Mouse (Mus musculus) forebrain, embryonic 15.5 days (tissue): ENCODE measurements around the gene Olfr930. TPM values are rescaled to one million over a fixed set of nuclear protein-coding genes. Genes with fewer than 3 reads are reported as not detected.

ENCODE experiments used
- ATAC-seq: fragments of 200-750 bp; cut with Nextera tagmentation; replicated peaks from 2 replicates; pipeline ENCODE4 v1.8.0; 2017; ENCODE audit warnings: mild to moderate bottlenecking, moderate TSS enrichment, moderate library complexity
- H3K27ac ChIP-seq: fragments of 300-500 bp; sonication (generic); replicated peaks from 2 replicates; pipeline ENCODE4 v1.5.1; 2015; ENCODE audit warnings: mild to moderate bottlenecking, inconsistent platforms
- H3K27me3 ChIP-seq: fragments of 300-500 bp; sonication (generic); 2 replicates; pipeline ENCODE4 v1.6.1; 2015; ENCODE audit warnings: inconsistent platforms
- H3K36me3 ChIP-seq: fragments of 300-500 bp; sonication (generic); 2 replicates; pipeline ENCODE4 v1.6.1; 2015; ENCODE audit warnings: mild to moderate bottlenecking, inconsistent platforms
- H3K4me1 ChIP-seq: fragments of 300-500 bp; sonication (generic); 2 replicates; pipeline ENCODE4 v1.6.1; 2015; ENCODE audit warnings: inconsistent platforms
- H3K4me2 ChIP-seq: fragments of 300-500 bp; sonication (generic); replicated peaks from 2 replicates; pipeline ENCODE4 v1.6.1; 2015; ENCODE audit warnings: mild to moderate bottlenecking, inconsistent platforms
- H3K4me3 ChIP-seq: fragments of 300-500 bp; sonication (generic); 2 replicates; pipeline ENCODE4 v1.5.1; 2015; ENCODE audit warnings: mild to moderate bottlenecking, inconsistent platforms
- H3K9ac ChIP-seq: fragments of 300-500 bp; sonication (generic); replicated peaks from 2 replicates; pipeline ENCODE4 v1.6.1; 2015; ENCODE audit warnings: mild to moderate bottlenecking, inconsistent platforms
- H3K9me3 ChIP-seq: fragments of 300-500 bp; sonication (generic); 2 replicates; pipeline ENCODE4 v1.6.1; 2016; ENCODE audit warnings: inconsistent platforms
- WGBS: fragments of 180-500 bp; shearing (Covaris S2); methylation state at CpG from one replicate; pipeline ENCODE4 v1.1.7; 2015; ENCODE audit warnings: mixed read lengths; 5-methylcytosine and 5-hydroxymethylcytosine counted together
- polyA plus RNA-seq: library from polyadenylated mRNA; unstranded; fragments of >200 nt; fragmentation: Nextera tagmentation; extraction: Ambion mirVana; gene quantifications from 2 replicates; pipeline ENCODE4 v1.2.1, GENCODE M21; 2015

Olfr930 gene
- not detected in 2 replicates for polyA plus RNA-seq

- Histone ChIP-seq H3K27me3 (no peaks in the 10 kb centered on the region), H3K4me1 (no peaks in the 10 kb centered on the region), H3K9ac (no peak within 1 kb of the TSS), H3K9me3 (no peaks in the 10 kb centered on the region), H3K36me3 (no peaks in the 10 kb centered on the region), H3K4me3 (no peak within 1 kb of the TSS), H3K4me2 (no peak within 1 kb of the TSS), H3K27ac (no peak within 1 kb of the TSS)
- no peak for ATAC-seq
These were observed at the start of gene Olfr930 for GRCm38 (mm10) chr9:38929509-38929908. Gene Olfr930 (plus strand): TSS chr9:38929809.

DNA sequence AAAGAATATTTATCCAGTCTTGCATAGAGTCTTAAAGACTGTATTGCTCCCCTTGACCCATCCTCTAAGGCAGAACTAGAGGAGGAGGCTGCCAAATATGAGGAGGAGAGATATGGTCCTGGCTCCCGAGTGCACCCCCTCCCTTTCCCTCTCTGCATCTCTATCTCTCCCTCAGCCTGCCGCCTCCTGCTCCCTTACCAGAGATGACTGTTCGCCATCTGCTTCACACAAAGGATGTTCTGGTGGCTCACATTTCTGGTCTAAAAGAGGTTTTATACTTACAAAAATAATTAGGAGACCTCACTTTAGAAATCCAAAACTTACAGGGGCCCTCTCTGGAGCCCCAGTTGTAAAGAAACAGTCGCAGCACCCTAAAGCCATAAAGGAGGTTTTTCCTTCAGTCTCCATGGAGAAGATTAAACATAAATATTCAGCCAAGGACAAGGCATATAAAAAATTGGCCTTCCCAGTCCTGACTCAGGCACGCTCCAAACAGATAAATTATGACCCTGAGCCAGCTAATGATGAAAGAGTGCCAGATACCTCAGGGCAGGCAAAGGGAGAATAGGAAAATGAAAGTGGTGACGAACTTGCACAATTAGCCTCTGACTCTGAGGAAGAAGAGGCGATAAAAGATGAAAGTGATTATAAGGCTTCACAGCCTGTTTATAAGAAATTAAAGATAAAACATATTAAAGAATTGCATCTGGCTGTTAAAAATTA, 24.0 kb downstream of the Olfr930 start:
- Histone ChIP-seq H3K9ac (no peak overlapping the region), H3K36me3 (no peaks in the 10 kb centered on the region), H3K27ac (no peak overlapping the region), H3K4me2 (no peak overlapping the region), H3K4me1 (no peaks in the 10 kb centered on the region), H3K27me3 (no peaks in the 10 kb centered on the region), H3K4me3 (no peak overlapping the region), H3K9me3 (no peaks in the 10 kb centered on the region)
- 78% methylated on average over 7 of the region's 7 CpGs for WGBS
- no peak for ATAC-seq

GRCm38 (mm10) chr9:38954124-38954416, 24.5 kb downstream of the Olfr930 start:
- Histone ChIP-seq H3K4me3 (no peak overlapping the region), H3K27ac (no peak overlapping the region), H3K4me2 (no peak overlapping the region), H3K9me3 (no peaks in the 10 kb centered on the region), H3K4me1 (no peaks in the 10 kb centered on the region), H3K27me3 (no peaks in the 10 kb centered on the region), H3K36me3 (no peaks in the 10 kb centered on the region), H3K9ac (no peak overlapping the region)
- 78% methylated on average over 4 of the region's 4 CpGs for WGBS
- ATAC-seq, result no peak

GRCm38 (mm10) chr9:38972013-38972412, 42.4 kb downstream of the Olfr930 start, which contains the start of gene Olfr933:
Gene Olfr933 (plus strand): TSS chr9:38972313.
- Histone ChIP-seq H3K4me3 (no peak within 1 kb of the TSS), H3K9ac (no peak within 1 kb of the TSS), H3K4me1 (no peaks in the 10 kb centered on the region), H3K27ac (no peak within 1 kb of the TSS), H3K4me2 (no peak within 1 kb of the TSS), H3K36me3 (no peaks in the 10 kb centered on the region), H3K9me3 (no peaks in the 10 kb centered on the region), H3K27me3 (no peaks in the 10 kb centered on the region)
- 87% methylated on average over 4 of the region's 4 CpGs for WGBS
- no peak for ATAC-seq

Other genes with a start within 250 kb of the Olfr930 start
- not detected in 2 replicates for gene Olfr919, start 226.1 kb upstream of the Olfr930 start, polyA plus RNA-seq
- 5.5 and 5.7 TPM in 2 replicates for gene Vwa5a, start 211.5 kb upstream of the Olfr930 start, polyA plus RNA-seq
- 0.03 TPM in 1 of 2 replicates, not detected in the other for gene Olfr920, start 177.5 kb upstream of the Olfr930 start, polyA plus RNA-seq
- gene Olfr921, start 156.7 kb upstream of the Olfr930 start, polyA plus RNA-seq, result not detected in 2 replicates
- not detected in 2 replicates for gene Olfr922, start 115.2 kb upstream of the Olfr930 start, polyA plus RNA-seq
- gene Olfr923, start 103.3 kb upstream of the Olfr930 start, polyA plus RNA-seq, result not detected in 2 replicates
- gene Olfr924, start 85.4 kb upstream of the Olfr930 start, polyA plus RNA-seq, result not detected in 2 replicates
- gene Olfr26, start 74.7 kb upstream of the Olfr930 start, polyA plus RNA-seq, result not detected in 2 replicates
- not detected in 2 replicates for gene Olfr926, start 52.7 kb upstream of the Olfr930 start, polyA plus RNA-seq
- gene Olfr933, start 42.5 kb downstream of the Olfr930 start, polyA plus RNA-seq, result not detected in 2 replicates
- gene Olfr934, start 58.5 kb downstream of the Olfr930 start, polyA plus RNA-seq, result not detected in 2 replicates
- gene Olfr935, start 69.9 kb downstream of the Olfr930 start, polyA plus RNA-seq, result not detected in 2 replicates
- not detected in 2 replicates for gene Olfr146, start 93.6 kb downstream of the Olfr930 start, polyA plus RNA-seq
- not detected in 2 replicates for gene Olfr937, start 135.1 kb downstream of the Olfr930 start, polyA plus RNA-seq
- not detected in 2 replicates for gene Olfr938, start 149.1 kb downstream of the Olfr930 start, polyA plus RNA-seq
- gene Olfr27, start 198.3 kb downstream of the Olfr930 start, polyA plus RNA-seq, result not detected in 2 replicates
- not detected in 2 replicates for gene Olfr943, start 236.5 kb downstream of the Olfr930 start, polyA plus RNA-seq